Mouse (Mus musculus) urinary bladder, postnatal 4 days (tissue): ENCODE results near the gene Prdm8.

Source experiments
- DNase-seq, 2 experiments: peaks; one replicate each; pipeline ENCODE4 v3.0.0; 2021 to 2022; ENCODE audit warnings: low spot score in 2 of 2

Prdm8 gene

DNA sequence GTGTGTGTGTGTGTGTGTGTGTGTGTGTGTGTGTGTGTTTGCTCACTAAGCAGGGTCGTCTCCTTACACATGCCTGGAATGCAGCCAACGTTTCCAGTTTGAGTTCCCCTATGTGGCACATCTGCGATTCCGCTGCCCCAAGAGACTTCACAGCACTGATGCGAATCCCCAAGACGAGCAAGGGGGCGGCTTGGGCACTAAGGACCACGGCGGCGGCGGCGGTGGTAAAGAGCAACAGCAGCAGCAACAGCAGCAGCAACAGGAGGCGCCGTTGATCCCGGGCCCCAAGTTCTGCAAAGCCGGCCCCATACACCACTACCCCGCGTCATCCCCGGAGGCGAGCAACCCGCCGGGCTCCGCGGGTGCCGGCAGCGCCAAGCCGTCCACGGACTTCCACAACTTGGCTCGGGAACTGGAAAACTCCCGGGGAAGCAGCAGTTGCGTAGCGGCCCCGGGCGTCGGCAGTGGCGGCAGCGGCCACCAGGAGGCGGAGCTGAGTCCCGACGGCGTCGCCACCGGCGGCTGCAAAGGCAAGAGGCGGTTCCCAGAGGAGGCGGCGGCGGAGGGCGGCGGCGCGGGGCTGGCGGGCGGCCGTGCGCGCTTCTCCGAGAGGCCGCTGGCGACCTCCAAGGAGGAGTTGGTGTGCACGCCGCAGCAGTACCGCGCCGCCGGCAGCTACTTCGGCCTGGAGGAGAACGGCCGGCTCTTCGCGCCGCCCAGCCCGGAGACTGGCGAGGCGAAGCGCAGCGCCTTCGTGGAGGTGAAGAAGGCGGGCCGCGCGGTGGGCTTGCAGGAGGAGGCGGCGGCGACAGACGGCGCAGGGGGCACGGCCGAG is 18.2 kb downstream of the Prdm8 start:
- peak; percentile 79 to 88 for DNase-seq

DNA sequence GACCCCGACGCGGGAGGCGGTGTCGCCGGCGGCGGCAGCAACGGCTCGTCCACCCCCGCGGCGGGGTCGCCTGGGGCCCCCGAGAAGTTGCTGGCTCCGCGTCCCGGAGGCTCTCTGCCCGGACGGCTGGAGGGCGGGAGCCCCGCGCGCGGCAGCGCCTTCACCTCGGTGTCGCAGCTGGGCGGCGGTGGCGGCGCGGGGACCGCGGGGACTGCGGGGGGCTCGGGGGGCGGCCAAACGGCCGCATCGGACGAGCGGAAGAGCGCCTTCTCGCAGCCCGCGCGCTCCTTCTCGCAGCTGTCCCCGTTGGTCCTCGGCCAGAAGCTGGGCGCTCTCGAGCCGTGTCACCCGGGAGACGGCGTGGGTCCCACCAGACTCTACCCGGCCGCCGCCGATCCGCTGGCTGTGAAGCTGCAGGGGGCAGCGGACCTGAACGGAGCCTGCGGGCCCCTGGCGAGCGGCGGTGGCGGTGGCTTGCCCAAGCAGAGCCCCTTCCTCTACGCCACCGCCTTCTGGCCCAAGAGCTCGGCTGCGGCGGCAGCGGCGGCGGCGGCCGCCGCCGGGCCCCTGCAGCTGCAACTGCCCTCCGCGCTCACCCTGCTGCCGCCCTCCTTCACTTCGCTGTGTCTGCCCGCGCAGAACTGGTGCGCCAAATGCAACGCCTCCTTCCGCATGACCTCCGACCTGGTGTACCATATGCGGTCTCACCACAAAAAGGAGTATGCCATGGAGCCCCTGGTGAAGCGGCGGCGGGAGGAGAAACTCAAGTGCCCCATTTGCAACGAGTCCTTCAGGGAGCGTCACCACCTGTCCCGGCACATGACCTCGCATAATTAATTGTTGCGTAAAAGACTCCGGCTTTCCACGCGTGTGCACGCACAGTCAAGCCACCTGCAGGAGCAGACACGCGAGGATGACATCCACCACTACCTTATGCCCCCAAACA is 19.1 kb downstream of the Prdm8 start:
- DNase-seq, result no peak

DNA sequence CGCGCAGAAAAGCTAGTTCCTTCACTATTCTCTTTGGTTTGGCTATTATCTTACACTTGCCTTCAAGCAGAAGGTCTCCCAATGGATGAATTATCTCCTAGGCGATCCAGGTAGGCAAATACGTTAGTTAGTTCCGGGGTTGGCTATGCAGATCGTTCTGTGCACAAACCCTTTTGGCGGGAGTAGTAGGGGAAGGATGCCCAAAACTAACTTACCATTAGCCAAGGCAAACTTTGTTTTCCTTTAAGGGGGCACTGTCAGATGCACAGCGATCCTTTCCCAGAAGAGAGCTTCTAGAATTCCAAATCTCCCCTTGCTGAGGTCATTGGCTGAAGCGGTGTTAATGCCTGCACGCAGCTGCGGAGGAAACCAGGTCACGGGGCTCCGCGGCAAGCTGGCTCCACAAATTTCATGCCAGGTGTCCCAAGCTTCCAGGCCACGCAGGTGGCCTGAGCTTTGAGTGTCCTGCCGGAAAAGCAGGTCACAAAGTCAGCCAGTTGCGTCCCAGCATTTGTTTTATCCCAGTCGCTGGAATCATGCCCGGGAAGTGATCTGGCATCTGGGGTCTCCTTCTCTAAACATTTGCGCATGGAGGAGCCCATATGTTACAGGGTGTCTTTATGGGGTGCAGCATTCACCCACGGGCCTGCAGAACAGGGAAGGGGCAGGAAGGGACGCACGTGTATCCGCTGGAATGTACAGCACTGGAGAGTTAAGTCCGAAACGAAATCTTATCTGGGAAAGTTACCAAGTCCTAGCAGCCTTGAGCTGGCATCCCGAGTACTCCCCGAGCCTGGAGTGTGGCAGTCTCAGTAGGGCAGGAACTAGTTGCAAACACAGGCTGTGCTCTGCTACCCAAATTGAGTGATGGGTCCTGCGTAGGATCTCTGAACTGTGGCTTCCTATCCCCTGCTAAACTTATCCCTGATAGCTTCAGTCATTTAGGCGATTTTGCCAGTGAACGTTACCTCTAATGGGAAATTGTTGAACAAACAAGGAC is 22.5 kb downstream of the Prdm8 start:
- DNase-seq, result no peak

DNA sequence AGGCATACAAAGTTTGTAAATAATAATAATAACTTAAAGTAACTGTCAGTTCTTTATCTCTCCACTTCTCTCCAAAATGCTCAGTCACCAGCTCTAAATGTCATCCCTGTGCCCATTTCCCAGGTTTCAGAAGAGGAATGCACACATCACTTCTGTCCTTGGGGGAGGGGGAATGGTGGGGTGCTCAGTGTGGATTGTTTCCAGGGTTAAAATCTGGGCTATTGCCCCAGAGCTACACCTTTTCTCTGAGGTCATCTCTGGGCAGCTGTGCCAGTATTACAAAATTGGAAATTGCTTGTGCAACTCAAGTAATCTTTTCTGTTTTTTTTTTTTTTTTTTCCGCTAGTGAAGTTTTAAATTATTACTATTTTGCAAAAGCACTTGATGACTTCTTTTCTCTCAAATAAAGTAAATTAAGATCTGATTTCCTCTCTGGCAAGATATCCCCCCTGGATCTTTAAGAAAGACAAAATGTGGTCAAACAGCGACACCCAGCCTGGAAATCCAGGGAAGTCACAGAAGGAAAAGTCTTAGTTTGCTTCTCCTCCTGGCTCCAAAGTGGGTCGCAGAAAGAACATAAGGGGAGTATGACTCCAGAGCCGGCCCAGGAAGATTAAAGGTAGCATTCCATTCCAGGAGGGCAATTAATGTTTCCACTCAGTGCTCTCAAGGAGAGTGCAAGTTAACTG is 25.4 kb downstream of the Prdm8 start:
- no peak for DNase-seq

DNA sequence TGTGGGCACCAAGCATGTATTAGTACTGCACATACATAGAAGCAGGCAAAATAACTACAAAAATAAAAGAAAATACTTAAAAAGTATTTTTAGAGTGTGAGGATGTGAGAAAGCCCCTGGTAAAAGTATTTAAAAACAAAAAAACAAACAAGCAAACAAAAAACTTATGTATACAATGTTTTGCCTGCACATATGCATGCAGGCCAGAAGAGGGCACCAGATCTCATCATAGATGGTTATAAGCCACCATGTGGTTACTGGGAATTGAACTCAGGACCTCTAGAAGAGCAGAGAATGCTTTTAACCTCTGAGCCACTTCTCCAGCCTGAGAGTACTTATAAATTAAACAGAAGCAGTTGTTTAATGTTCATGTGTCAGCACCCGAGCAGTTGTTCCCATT is 28.0 kb downstream of the Prdm8 start:
- DNase-seq, result no peak

DNA sequence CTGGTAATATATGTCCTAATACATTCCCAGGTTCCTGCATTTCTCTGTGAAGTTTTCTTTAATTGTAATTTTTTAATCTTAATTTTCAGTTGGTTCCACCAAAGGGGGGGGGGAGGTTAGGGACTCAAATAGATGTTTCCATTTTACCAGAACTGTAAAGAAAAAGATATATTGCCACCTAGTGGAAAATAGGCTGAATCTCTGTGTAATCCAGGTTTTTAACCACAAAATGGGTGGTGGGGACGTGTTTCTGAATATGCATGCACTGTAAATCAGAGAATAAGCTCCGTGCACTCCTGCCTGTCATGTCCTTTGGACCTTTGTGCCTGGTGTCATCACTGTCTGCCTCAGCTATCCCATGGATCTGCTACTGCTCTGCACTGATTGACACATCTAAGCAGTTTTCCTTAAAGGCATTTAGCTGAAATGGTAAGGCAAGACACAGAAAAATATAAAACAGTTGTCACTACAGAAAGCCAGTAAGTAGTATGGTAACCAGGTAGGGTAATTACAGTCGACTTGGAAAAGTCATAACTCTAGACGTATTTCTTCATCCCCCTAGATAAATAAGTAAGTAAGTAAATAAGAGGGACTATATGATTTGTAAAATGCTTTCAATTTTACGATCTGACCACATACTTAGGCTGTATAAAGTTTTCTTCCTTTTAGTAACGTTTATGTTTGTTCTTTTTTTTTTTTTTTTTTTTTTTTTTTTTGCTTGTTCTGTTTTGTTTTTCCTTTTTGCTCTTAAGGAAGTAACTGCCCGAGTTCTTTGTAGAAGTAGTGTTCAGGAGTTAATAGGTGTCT is 31.6 kb downstream of the Prdm8 start:
- DNase-seq, result no peak

DNA sequence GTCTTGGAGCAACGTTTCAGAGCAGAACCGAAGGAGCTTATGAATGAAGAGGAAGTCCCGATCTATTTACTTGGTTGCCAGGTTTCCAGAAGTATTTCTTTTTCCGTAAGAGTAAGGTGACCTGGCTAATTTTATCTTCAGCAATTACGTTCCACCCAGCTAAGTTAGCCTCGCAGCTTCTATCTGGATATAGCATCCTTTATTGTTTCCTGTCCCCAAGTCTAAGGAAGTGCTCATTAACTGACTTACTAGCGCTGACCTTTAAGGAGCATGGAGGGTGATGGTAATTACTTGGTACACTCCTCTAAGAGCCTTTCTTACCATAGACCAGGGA is 32.2 kb downstream of the Prdm8 start:
- DNase-seq, result no peak

DNA sequence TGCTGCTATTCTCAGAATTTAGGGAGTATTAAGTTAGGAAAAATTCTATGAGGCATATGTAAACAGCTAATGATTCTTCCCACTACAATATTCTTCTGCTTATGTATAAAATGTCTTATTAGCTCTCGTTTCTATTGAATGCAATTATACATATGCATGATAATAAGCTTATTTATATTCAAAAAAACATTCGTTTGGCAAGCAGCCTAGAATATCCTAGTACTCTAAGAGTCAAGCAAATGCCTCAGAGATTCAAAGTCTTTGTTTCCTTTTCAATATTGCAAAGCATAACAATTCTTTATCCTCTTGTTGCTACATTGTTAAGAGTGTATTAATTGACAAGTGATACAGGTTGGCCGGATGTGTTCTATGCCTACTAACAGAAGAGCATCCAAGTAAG is 34.6 kb downstream of the Prdm8 start:
- DNase-seq, result no peak

DNA sequence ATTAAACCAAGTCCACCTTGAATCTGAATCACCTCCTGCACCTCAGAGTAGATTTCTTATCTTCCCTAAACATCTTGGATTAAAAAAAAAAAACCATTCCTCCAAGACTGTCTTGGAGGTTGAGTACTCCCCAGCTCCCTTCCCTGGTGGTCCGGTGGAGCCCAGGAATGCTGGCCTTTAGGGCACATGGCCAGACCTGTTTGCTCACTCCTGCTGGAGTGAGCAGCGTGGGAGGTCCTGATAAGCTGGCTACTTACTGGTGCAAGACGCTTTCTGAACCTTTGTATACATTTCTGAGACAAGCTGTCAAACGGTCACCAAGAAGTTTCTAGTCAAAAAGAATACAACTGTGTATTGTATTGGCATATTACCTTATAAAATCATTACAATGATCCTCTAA is 36.0 kb downstream of the Prdm8 start:
- DNase-seq, result no peak

DNA sequence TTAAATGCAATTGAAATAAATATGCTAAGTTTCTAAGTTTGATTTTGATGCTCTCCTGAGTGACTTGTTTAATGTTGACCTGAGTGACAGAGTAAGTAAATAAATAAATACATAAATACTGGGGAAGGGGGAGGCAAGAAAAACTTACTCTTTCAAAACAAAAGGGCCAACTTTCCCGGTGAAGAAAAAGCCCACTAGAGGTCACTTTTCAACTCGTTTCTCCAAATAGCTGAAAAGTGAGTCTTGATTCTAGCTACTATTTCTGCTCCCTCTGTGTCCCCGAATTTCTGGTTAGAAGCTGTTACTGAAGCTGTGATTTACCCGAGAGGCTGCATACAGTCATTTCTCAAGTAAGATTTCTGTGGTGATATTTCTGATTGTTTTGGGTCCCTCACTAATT is 45.5 kb downstream of the Prdm8 start:
- no peak for DNase-seq

DNA sequence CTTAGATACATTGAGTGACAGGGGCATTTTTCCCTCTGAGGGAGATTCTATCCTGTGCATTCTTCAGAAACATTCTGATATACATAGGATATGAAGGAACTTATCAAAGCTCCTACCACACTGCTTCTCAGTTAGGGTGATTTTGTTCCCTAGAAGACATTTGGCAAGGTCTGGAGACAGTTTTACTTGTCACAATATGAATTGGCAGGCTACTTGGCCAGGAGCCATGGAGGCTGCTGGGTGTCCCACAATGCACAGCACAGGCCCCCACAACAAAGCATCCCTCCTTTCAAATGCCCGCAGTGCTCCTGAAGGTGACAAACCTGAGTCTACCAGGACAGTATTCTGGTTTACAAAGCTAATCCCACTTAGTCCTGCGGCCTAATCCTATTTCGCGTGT is 55.0 kb downstream of the Prdm8 start:
- DNase-seq, result no peak

DNA sequence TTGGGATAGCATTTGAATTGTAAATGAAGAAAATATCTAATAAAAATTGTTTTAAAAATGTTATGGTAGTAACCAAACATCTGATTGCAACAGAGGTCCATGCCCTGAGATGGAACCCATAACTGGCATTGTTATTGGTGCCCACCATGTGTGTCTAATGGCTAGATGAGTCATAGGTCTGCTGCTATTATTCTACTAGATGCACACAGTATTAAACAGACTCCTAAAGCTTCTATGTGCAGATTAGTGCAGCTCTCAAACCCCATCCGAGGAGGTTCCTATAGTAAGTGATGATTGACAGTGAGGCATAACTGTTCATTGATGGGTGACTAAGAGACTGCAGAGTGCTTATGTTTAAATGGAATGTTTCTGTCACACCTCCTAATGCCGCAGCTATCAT is 59.7 kb downstream of the Prdm8 start:
- no peak for DNase-seq

DNA sequence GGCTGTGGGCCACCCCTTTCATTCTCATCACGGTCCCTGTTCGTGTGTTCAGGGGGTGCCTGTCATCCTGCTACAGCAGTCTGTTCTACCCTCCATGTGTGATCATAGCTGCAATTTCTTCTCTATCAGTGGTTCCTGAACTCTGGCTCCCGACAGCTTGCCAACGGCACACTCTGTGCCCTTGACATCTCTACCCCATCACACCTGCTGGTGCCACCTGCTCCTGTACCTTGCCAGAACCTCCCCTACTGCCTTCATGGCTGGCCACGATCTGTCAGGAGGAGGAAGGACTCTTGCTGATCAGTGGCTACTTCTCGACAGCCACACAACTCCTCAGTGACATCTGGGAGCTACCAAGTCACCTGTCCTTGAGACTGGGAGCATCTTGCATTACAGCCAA is 62.5 kb downstream of the Prdm8 start:
- DNase-seq, result no peak

DNA sequence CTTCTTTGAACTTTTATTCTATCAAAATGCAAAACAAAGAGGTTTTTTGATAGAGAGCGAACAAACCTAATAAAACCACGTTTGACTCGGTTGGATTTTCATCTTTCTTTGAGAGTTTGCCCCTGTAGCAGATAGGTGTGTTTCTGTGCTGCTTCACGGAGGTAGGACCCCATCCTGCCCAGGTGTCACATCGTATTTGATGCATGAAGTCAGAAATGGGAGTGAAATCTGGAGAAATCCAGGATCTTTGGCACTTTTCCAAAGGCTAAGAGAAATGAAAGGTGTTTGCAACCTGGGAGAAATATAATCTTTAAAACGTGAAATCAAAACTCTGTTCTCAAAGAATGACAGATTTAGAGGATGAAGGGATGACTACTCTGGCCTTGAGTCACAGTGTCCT is 71.5 kb downstream of the Prdm8 start:
- no peak for DNase-seq
